Mouse (Mus musculus) liver, embryonic 14.5 days (tissue): ENCODE results near the gene Pik3r1. TPM values are rescaled to one million over a fixed set of nuclear protein-coding genes. Genes with fewer than 3 reads are reported as not detected.

ENCODE experiments used
- ATAC-seq: fragments of 200-750 bp; cut with Nextera tagmentation; 2 replicates; pipeline ENCODE4 v1.8.0; 2017; ENCODE audit warnings: moderate number of reproducible peaks, mild to moderate bottlenecking, moderate library complexity; ENCODE audit not compliant: insufficient read depth
- DNase-seq, 3 experiments: peaks; one replicate each; pipeline ENCODE4 v3.0.0-alpha.2; 2012 to 2013; ENCODE audit warnings: low read depth in 3 of 3, low spot score in 3 of 3
- H3K27ac ChIP-seq: fragments of 300-500 bp; sonication (generic); 2 replicates; pipeline ENCODE4 v1.5.1; 2014; ENCODE audit warnings: moderate library complexity, mild to moderate bottlenecking, control low read depth, inconsistent platforms
- H3K27me3 ChIP-seq: fragments of 300-500 bp; sonication (generic); 2 replicates; pipeline ENCODE4 v1.6.1; 2014; ENCODE audit warnings: mild to moderate bottlenecking, low read length, moderate library complexity; ENCODE audit not compliant: control insufficient read depth, insufficient read depth
- H3K36me3 ChIP-seq: fragments of 300-500 bp; sonication (generic); replicated peaks from 2 replicates; pipeline ENCODE4 v1.6.1; 2014; ENCODE audit warnings: low read depth; ENCODE audit not compliant: control insufficient read depth, insufficient read depth
- H3K4me1 ChIP-seq, 2 experiments: fragments of 200-500 bp in 1 of 2; fragments of 300-500 bp in 1 of 2; sonication (generic) in 1 of 2; replicated peaks; 2 replicates each; pipeline ENCODE4 v1.6.1; 2012 to 2014; ENCODE audit warnings: antibody characterized with exemption in 1 of 2, inconsistent platforms in 1 of 2, low read length in 1 of 2; ENCODE audit not compliant: control insufficient read depth in 2 of 2, insufficient read depth in 2 of 2
- H3K4me2 ChIP-seq: fragments of 300-500 bp; sonication (generic); 2 replicates; pipeline ENCODE4 v1.6.1; 2014; ENCODE audit warnings: low read depth, mild to moderate bottlenecking, control low read depth, moderate library complexity
- H3K4me3 ChIP-seq, 2 experiments: fragments of 200-500 bp in 1 of 2; fragments of 300-500 bp in 1 of 2; sonication (generic) in 1 of 2; 2 replicates each; pipeline ENCODE4 v1.5.1; 2012 to 2014; ENCODE audit warnings: low read depth in 2 of 2, low read length in 2 of 2, mild to moderate bottlenecking in 2 of 2, control low read depth in 1 of 2, inconsistent platforms in 1 of 2, moderate library complexity in 1 of 2; ENCODE audit not compliant: insufficient read depth in 1 of 2
- H3K9ac ChIP-seq: fragments of 300-500 bp; sonication (generic); replicated peaks from 2 replicates; pipeline ENCODE4 v1.6.1; 2014; ENCODE audit warnings: mild to moderate bottlenecking, control low read depth, moderate library complexity
- H3K9me3 ChIP-seq: fragments of 300-500 bp; sonication (generic); 2 replicates; pipeline ENCODE4 v1.6.1; 2016; ENCODE audit warnings: low read length, mixed read lengths; ENCODE audit not compliant: control insufficient read depth
- CTCF ChIP-seq: IDR thresholded peaks from 2 replicates; pipeline ENCODE4 v1.5.1; 2016; ENCODE audit warnings: antibody characterized with exemption, low read depth, control low read depth
- EP300 ChIP-seq: IDR thresholded peaks from 2 replicates; pipeline ENCODE4 v1.6.1; 2016; ENCODE audit warnings: antibody characterized with exemption, low read depth
- WGBS: fragments of 180-500 bp; shearing (Covaris S2); extraction: QIAGEN DNeasy Blood & Tissue Kit; methylation state at CpG from one replicate; pipeline ENCODE4 v1.1.7; 2014; ENCODE audit not compliant: insufficient replicate concordance; 5-methylcytosine and 5-hydroxymethylcytosine counted together
- polyA plus RNA-seq, 2 experiments: library from polyadenylated mRNA; depleted of rRNA in 1 of 2; stranded (reverse) in 1 of 2; unstranded in 1 of 2; fragments of >200 nt; fragmentation: Nextera tagmentation in 1 of 2; extraction: Ambion mirVana in 1 of 2; gene quantifications; 2 replicates each; pipeline versions ENCODE4 v1.2.1 to v1.2.3; 2012 to 2014

Pik3r1 gene
- polyA plus RNA-seq, 2 experiments, result 10.3 to 23.7 TPM

DNA sequence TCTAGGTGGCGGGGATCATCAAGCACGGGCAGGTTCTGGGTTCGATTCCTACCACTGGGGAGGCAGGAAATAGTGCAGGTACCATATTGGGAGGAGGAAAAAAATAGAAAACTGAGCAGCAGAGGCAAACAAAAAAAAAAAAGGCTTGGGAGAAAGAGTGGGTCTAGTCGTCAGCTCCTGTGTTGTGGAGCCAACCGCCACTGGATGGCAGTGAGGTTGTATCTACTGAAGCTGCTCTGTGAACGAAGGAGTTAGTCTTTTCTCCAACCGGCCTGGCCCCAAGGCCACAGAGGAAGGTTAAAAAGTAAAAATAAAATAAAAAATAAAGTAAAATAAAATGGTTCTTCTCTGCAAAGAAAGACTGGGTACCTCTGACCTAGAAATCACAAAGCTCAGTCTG lies 39.2 kb downstream of the Pik3r1 start:
- H3K27ac ChIP-seq, result no peak overlapping the region
- H3K36me3 ChIP-seq, result no peaks in the 10 kb centered on the region
- no peaks in the 10 kb centered on the region for H3K9me3 ChIP-seq
- H3K4me1 ChIP-seq, result peaks cover 0 to 15% of the 10 kb centered on the region in 2 experiments; a peak in 3 of 4 replicates
- H3K4me2 ChIP-seq, result no peak overlapping the region
- H3K9ac ChIP-seq, result no peak overlapping the region
- no peak overlapping the region for H3K4me3 ChIP-seq
- H3K27me3 ChIP-seq, result no peaks in the 10 kb centered on the region
- peak; percentile 46 for TF ChIP-seq CTCF
- no peak for TF ChIP-seq EP300
- 66% methylated on average over 7 of the region's 7 CpGs for WGBS
- ATAC-seq, result no peak
- DNase-seq, result no peak

DNA sequence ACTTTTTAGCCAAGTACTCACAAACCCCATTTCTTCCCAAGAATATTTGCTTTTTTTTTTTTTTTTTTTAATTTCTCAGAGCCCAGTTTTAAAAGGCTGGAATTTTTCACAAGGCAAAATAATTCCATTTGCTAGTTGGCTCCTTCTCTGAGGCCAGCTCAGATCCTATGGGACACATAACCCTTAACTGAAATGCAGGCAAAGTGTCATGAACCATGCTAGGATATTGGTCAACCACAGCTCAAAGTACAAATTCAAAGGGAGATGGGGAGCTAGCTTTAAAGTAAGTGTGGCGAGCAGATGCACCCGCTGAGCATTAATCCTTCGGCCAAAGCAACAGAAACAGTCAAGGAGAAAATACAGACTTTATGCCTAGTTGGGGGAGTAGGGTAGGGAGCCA lies 39.7 kb downstream of the Pik3r1 start:
- DNase-seq (no peak), ATAC-seq (no peak)
- TF ChIP-seq CTCF (no peak), EP300 (no peak)
- Histone ChIP-seq H3K27me3 (no peaks in the 10 kb centered on the region), H3K9ac (no peak overlapping the region), H3K27ac (no peak overlapping the region), H3K4me1 (peaks cover 0 to 14% of the 10 kb centered on the region in 2 experiments; a peak in 3 of 4 replicates), H3K9me3 (no peaks in the 10 kb centered on the region), H3K36me3 (no peaks in the 10 kb centered on the region), H3K4me2 (no peak overlapping the region), H3K4me3 (no peak overlapping the region)
- 84% methylated on average over 3 of the region's 3 CpGs for WGBS

GRCm38 (mm10) chr13:101727837-101728236 lies 40.2 kb downstream of the Pik3r1 start:
- WGBS, result 70% methylated on average over 5 of the region's 5 CpGs
- H3K36me3 ChIP-seq, result no peaks in the 10 kb centered on the region
- H3K9me3 ChIP-seq, result no peaks in the 10 kb centered on the region
- no peak overlapping the region for H3K4me2 ChIP-seq
- H3K27me3 ChIP-seq, result no peaks in the 10 kb centered on the region
- H3K27ac ChIP-seq, result no peak overlapping the region
- no peak overlapping the region for H3K4me3 ChIP-seq
- DNase-seq (no peak), ATAC-seq (no peak)
- H3K9ac ChIP-seq, result no peak overlapping the region
- TF ChIP-seq EP300 (no peak), CTCF (no peak)
- H3K4me1 ChIP-seq, result peaks cover 0 to 10% of the 10 kb centered on the region in 2 experiments; a peak in 3 of 4 replicates

DNA sequence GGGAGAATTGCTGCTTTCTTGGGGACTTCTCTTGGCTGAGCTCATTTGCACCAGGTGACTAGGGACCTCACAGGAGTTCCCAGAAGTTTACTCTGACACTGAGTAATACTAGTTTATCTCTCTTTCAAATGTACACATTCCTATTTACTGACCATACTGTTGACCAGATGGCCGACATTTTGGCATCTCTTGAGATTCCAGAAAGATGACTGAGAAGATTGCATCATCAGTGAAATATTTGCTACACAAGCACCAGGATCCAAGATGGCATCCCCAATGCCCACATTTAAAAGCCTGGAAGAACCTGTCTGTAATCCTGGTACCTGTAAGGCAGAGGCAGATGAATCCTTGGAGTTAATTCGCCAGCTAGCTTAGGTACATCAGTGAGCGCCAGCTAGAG lies 41.1 kb downstream of the Pik3r1 start:
- H3K9ac ChIP-seq, result no peak overlapping the region
- peaks cover 0 to 10% of the 10 kb centered on the region in 2 experiments; a peak in 3 of 4 replicates for H3K4me1 ChIP-seq
- no peaks in the 10 kb centered on the region for H3K27me3 ChIP-seq
- no peak for DNase-seq
- H3K9me3 ChIP-seq, result no peaks in the 10 kb centered on the region
- 70% methylated on average over 3 of the region's 3 CpGs for WGBS
- no peak for ATAC-seq
- H3K27ac ChIP-seq, result no peak overlapping the region
- no peak overlapping the region for H3K4me2 ChIP-seq
- no peak overlapping the region for H3K4me3 ChIP-seq
- H3K36me3 ChIP-seq, result no peaks in the 10 kb centered on the region
- TF ChIP-seq EP300, result no peak
- TF ChIP-seq CTCF, result no peak

DNA sequence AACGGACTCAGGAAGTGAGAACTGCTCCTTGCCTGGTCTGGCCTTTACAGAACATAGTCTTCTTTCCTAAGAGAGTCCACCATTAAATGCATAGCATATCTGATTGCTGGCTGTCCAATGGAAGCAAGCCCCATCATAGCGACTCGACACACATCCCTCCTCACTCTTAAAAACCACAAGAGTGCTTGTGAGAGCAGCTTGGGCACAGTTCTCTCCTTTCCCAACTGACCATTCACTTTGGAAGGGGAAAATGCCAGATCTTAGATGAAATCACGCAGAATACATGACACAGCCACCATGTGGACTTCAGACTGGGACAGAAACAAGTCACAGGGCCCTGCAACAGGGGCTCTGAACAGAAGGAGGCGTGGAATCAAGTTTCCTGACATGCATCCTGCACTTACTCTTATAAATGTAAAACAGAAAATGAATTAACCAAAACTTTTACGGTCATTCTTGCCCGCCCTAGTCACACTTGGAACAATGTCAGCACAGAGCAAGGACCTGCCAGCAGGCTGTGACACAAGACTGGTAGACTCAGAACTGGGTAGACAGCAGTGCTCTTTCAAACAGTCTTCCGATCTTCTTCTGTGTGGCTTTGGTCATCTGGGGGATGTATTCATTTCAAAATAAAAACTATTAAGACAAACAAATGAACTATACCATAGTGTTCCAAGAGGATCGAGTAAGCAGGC lies 46.0 kb downstream of the Pik3r1 start:
- 75% methylated on average over 9 of the region's 9 CpGs for WGBS
- ATAC-seq, result no peak

More for the DNA sequence above, 46.0 kb downstream of the Pik3r1 start:
- Histone ChIP-seq H3K27ac (no peak overlapping the region), H3K4me1 (peaks cover 3 to 4% of the 10 kb centered on the region in 2 experiments; a peak in 3 of 4 replicates), H3K9me3 (no peaks in the 10 kb centered on the region), H3K4me3 (no peak overlapping the region), H3K4me2 (no peak overlapping the region), H3K36me3 (no peaks in the 10 kb centered on the region), H3K9ac (no peak overlapping the region), H3K27me3 (no peaks in the 10 kb centered on the region)
- TF ChIP-seq EP300 (no peak), CTCF (no peak)
- DNase-seq, result no peak
